Mouse (Mus musculus) spleen, adult 18-20 months (tissue): ENCODE results near the gene Stk4.

Source experiments
- DNase-seq, 2 experiments: peaks; one replicate each; pipeline ENCODE4 v3.0.0; 2022; ENCODE audit warnings: mixed read lengths in 2 of 2

Stk4 gene

GRCm38 (mm10) chr2:164128576-164129411 lies 58.7 kb downstream of the Stk4 start:
- peak; percentile 55 to 66 for DNase-seq

- no peak for DNase-seq
These were observed 61.5 kb downstream of the Stk4 start for GRCm38 (mm10) chr2:164131586-164131985.

- no peak for DNase-seq
These were observed 64.4 kb downstream of the Stk4 start for GRCm38 (mm10) chr2:164134563-164134962.

GRCm38 (mm10) chr2:164135367-164135766 lies 65.2 kb downstream of the Stk4 start:
- DNase-seq, result no peak

- no peak for DNase-seq
These were observed 66.3 kb downstream of the Stk4 start for GRCm38 (mm10) chr2:164136393-164136792.

- no peak for DNase-seq
These were observed 67.6 kb downstream of the Stk4 start for GRCm38 (mm10) chr2:164137754-164138153.

GRCm38 (mm10) chr2:164142021-164142420 lies 71.9 kb downstream of the Stk4 start:
- no peak for DNase-seq

GRCm38 (mm10) chr2:164144025-164144424 lies 73.9 kb downstream of the Stk4 start:
- no peak for DNase-seq

- no peak for DNase-seq
These were observed 74.4 kb downstream of the Stk4 start for GRCm38 (mm10) chr2:164144541-164144940.

GRCm38 (mm10) chr2:164146556-164146955 lies 76.4 kb downstream of the Stk4 start:
- DNase-seq, result no peak

- DNase-seq, result no peak
These were observed 80.1 kb downstream of the Stk4 start for GRCm38 (mm10) chr2:164150086-164150760.

GRCm38 (mm10) chr2:164152341-164152740 lies 82.2 kb downstream of the Stk4 start:
- DNase-seq, result no peak

GRCm38 (mm10) chr2:164154007-164154406 lies 83.9 kb downstream of the Stk4 start:
- DNase-seq, result no peak

GRCm38 (mm10) chr2:164156158-164156557 lies 86.0 kb downstream of the Stk4 start:
- no peak for DNase-seq

GRCm38 (mm10) chr2:164158838-164159237 lies 88.7 kb downstream of the Stk4 start:
- no peak for DNase-seq

GRCm38 (mm10) chr2:164161515-164162055 lies 91.5 kb downstream of the Stk4 start:
- DNase-seq, result no peak

GRCm38 (mm10) chr2:164164941-164165340 lies 94.8 kb downstream of the Stk4 start:
- no peak for DNase-seq

- no peak for DNase-seq
These were observed 97.8 kb downstream of the Stk4 start for GRCm38 (mm10) chr2:164167752-164168570.

GRCm38 (mm10) chr2:164168571-164168946 lies 98.4 kb downstream of the Stk4 start:
- no peak for DNase-seq

- no peak for DNase-seq
These were observed 100.2 kb downstream of the Stk4 start for GRCm38 (mm10) chr2:164170326-164170725.

- no peak for DNase-seq
These were observed 100.8 kb downstream of the Stk4 start, which contains the start of gene Kcns1 for GRCm38 (mm10) chr2:164170902-164171301. Gene Kcns1 (minus strand): TSS chr2:164171113.

- no peak for DNase-seq
These were observed 103.3 kb downstream of the Stk4 start for GRCm38 (mm10) chr2:164173394-164173793.
